Mouse (Mus musculus) testis, postnatal 10 days (tissue): Measurements from ENCODE around the gene Etl4.

Experiments used
- DNase-seq: peaks from one replicate; pipeline ENCODE4 v3.0.0; 2021; ENCODE audit warnings: low spot score

The Etl4 gene

DNA sequence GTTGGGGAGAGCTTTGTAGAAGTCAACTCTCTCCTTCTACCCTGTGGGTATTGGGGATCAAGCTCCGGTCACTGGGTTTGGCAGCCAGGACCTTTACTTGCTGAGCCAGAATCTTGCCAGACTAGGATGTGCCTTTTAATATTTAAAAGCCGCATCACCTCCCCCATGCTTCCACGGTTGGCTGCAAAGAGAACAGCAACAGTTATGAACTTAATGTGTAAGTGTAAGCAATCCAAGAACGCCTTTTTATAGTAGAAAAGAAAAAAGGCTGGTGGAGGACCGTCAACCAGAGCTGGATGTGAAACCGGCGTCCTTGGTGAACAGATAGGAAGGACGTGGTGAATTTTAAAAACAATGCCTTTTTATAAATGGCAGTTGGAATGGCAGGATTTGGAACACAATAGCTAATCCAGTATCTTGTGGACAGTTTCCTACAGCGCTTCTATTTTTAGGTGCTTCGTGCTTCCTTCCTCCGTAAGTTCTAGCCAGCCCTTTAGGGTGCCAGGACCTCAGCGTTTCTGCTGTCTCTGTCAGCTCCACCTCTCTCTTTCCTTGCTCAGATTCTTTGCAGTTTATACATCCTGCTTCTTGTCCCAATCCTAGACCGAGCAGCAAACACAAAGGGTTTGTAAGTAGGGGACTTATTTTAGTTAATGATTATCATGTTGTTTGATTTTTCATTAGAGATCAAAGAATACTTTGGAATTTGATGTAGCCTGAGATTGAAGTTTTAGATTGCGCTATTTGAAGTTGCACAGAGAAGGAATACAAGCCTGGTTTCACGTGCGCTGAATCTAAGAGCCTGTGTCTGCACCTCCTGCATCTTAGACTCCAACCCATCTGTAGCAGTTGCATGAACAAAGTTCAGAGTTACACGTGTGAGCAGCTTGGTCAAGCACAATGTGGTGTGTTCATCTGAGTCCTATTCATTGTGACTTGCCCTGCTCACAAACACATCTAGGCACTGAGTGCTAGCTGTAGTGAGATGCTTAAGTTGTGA lies 535.9 kb downstream of the Etl4 start:
- DNase-seq: no peak

DNA sequence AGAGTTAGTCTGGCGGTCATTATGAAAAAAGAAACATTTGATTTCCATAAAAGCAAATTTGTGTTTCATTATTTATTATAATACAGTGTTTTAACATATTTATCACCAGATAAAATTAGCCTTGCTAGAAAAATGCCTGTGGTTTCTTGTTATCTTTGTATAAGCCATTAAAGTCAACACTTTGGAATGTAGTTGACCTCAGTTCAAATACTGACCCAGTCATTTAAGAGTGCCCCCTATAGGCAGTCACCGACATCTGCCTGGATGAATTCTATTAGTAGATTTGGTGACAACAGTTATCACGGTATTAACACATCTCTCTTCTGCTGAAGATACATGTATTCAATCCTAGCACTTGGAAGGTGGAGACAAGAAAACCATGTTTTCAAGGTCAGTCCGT lies 536.6 kb downstream of the Etl4 start:
- DNase-seq: no peak

DNA sequence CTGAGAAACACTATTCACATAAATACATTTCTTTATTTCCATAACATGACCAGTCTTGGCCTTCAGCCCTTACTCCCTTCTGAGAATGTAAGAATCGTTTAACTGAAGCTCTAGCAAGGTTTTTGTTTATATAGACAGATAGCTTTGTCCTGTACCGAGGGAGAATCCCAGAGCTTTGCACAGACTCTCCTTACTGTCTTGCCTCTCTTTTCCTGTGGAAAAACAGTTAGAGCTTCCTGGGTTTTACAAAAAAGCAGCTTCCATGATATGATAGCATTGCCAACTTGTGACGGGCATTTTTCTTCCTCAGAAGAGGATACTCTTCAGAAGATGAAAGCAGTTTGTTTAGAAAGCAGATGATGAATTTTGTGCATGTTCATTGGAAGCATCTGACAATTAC lies 541.4 kb downstream of the Etl4 start:
- DNase-seq: no peak

DNA sequence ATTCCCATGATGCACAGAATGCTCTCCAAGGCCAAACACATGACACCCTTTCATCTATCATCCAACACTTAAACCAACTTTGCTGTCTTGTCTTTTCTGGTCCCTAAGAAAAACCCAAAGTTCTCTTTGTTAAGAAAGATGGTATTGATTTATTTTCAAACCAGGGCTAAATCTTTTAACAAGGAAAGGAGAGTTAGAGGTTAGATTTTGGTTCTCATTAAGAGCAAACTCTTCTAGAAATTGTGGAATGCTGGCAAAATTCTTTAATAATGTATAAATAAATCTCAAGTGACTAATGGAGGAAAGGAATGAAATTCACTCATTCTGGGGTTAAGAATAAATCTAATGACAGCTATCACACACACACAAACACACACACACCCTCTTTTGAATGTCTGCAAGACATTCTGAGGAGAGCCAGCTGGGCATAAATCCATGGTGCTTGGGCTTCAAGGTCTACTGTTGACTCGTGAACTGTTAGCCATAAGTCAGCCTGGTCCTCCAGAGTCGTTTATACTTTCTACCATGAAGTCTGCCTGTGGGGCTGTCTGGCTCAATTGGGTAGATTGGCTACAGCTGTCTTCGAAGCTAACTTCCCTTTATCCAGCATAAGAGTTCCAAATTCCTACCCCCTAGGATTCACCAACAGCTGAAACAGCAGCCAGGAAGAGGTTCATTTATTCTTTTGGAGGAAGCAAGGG lies 544.1 kb downstream of the Etl4 start:
- no peak for DNase-seq

DNA sequence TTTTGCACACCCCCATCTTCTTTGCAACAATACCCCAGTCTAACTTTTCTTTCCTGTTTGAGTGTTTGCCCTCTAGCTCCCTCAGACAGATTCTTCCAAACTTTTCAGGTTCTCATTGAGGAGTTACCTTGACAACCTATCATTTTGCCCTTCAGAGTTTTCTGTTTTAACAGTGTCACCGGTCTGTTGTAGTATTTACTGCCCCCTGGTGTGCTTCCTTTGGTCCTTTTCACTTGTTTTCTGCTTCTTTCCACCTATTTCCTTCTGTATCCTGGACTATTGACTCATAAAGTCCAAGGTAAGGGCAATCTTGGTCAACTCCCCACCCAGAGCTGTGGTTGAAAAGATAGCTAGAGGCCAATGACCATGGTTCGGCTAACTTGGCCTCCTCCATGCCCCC lies 569.6 kb downstream of the Etl4 start:
- no peak for DNase-seq

DNA sequence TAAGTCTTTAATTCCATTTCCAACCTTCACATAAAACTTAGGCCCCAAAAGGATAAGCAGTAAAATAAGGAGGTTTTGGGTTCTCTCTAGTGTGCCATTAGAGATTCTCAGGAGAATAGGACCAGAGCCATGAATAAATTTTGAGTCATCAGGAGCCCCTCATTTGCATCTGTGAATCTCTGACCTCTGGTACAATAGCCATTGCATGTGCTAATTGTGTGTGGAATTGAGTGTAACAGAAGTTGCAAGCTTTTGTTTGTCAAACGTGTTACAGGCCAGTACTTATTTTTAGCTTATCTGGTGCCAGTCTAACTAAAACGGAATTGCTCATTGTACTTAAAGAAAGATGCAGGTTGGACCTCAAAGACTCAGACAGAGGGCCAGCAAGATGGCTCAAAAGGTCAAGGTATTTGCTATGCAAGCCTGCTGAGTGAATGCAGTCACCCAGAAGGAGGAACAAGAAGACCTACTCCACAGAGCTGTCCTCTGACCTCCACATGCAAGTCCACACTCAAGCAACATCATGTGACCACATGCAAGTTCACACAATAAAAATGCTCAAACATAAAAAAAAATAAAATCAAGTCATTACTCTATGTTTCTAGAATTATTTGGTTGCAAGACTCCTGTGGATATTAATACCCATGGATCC lies 576.7 kb downstream of the Etl4 start:
- no peak for DNase-seq

DNA sequence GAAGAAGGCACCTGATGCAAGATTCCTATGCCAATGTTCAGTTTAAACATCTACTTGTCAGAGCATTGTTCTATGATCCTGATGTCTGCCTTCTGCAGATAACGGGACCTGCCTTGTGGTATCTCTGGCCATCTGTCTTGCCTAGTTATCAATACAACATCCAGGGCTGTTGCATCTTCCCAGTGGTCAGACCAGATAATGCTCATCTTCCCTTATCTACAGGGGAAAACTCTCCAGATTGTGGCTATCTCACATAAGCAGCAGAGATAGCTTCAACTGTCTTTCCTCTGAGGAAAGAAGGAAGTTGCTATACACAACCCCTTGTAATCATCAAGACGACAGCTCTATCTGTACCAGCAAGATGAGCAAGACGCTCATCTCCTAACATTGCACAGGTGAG lies 579.5 kb downstream of the Etl4 start:
- no peak for DNase-seq

DNA sequence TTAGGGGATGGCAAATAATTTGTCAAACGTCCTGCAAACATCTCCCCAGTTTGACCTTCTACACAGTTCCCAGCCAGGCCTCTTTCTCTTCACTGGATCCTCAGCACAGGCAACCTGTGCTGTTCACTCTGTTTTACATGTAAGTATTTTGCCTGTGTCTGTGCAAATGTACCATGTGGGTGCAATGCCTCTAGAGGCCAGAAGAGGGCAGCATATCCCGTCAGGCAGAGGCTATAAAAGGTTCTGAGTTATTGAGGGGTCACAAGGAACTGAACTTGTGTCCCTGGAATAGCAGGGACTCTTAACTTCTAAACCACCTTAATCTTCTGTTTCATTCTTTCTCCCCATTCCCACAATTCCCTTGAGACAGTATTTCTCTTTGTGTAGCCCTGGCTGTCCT lies 582.5 kb downstream of the Etl4 start:
- DNase-seq: no peak

DNA sequence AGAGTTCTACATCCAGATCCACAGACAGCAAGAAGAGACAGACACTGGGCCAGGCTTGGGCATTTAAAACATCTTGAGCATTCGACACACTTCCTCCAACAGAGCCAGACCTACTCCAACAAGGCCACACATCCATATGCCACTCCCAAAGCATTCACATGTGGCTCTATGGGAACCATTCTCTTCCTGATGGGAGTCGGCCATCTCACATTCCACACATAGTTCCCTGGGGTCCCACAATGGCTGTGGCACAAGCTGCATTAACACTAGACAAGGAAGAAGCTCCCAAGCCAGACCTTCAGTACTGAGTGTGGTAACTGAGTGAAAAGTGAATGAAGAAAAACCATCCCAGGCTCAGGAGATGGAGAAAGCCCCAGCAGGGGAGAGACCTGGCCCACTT lies 584.2 kb downstream of the Etl4 start:
- no peak for DNase-seq

DNA sequence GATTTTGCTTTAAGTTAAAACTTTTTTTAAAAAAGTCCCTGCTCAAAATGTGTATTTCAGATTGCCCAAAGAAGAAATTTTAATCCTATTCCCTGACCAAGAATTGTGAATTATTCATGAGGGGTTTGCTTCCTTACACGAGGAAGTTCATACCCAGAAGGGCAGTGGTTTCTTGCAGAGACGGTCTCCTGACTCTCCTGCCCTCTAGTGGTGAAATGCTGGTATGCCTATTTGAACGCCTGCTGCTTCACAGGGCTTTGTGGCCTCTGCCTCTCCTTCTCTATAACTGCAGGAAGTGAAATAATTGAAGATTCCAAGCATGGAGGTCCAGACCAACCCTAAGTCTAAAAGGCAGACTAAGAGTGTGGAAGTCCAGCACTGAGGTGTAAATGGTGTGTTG lies 585.1 kb downstream of the Etl4 start:
- DNase-seq: peak; percentile 70

DNA sequence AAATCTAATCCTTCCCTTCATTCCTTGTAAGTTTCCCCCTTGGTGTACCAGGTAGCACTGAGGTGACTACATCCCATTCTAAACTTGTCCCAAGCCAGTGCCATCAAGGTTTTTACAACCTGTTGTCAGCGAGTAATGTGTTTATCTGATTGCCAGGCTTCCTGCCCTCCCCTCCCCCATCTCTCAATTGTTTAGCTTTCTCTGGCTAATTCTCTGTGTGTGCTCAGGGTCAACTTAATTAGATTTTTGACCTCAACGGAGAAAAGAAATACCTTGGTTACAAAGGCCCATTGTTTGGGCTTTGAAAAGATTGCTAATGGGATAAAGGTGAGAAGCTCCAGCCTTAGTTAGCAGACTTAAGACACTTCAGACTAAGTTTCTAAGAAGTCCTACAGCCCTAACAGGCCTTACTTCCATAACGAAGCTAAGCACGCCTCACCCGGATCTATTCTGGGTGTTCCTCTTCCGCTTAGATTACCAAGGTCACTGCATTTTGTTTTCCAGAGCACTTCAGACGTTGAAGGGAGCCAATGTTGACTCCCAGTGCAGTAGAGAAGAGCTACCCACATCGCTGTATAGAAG lies 586.7 kb downstream of the Etl4 start:
- no peak for DNase-seq

DNA sequence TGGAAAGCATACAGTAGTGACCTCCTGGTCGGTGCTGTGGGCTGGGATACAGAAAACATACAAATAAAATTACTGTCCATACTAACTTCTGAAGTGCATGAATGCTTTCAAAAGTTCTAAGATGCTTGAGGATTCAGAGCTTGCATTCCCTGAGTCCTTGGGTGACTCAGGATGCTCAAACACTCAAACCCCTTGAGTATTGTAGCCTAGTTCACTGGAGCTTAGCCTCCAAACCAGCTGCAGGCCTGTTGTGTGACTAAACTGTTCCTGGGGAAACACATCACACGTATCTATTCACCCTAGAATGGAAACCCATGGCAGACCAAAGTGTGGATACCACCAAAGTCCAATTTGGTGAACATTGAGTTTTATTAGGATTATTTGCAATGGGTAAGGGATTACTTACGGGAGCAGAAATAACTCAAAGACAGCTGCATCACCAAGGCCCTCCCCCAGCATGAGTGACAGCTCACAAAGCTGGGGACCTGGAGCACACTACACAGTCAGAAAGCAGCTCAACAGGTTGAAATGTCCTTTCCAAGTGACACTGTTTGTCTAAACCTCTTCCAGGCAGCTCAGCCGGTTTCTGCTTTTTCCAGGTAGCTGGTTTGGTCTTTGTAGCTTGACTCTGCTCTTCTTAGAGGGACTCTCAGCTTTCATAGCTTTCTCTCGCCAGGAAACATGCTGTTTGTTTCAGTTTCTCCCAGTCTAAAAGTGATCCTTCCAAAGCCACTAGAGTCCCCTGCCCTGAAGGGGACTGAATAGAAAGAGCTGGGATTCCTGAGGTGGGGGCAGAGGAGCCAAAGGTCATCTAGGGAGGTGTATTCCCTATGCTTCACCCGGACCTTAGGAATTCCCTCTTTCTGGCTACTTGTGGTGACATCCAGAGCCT lies 598.5 kb downstream of the Etl4 start:
- DNase-seq: no peak

DNA sequence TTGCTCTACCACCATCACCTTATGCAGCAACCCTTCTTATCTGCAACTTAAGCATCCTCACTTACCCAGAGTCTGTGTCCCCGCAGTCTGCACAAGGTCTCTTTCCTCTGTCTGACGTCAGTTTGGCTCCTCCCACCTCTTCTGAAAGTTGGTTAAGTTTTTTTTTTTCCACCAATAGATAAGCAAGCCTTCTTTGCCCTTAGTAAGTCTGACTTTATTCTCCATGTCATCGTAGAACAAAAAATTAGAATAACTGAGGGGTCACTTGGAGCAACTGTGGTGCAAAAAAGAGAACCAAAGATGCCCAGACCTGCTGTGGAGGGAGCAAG lies 599.1 kb downstream of the Etl4 start:
- DNase-seq: no peak

DNA sequence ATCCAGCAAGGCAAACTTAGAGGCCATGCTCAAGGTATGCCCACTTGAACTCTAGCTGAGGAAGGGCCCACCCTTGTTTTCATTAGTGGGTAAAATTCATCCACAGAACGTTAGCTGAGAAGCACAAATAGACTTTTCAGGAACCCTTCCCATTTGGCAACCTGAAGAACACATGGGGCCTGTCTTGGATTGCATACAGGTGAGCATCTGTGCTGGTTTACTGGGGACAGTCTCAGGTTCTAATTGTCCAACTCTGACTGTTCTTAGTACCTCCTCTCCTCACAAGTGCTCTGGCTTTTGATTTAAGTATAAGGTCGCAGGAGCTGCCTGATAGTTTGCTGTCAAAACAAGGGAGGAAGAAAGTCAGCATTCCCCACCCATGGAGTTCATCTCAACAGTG lies 600.5 kb downstream of the Etl4 start:
- DNase-seq: no peak

DNA sequence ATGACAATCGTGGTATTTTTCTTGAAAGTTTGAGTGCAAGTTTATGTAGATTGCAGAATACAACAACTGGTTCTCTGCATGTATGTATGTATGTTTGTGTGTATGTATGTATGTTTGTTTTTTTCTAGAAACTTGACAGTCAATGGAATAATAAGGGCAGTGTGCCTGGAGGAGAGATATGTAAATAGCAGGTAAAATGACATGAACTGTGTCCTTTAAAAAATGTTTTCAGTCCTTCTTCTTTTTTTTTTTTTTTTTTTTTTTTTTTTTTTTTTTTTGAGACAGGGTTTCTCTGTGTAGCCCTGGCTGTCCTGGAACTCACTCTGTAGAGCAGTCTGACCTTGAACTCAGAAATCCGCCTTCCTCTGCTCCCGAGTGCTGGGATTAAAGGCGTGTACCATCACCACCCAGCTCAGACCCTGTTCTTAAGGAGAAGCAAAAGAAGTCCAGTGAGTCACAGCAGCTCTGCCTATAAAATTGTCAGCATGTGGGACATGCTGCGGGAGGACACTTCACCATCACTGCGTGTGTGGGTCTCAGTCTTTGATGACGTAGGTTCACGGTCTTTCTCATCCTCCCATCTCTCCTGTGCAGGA lies 606.8 kb downstream of the Etl4 start:
- DNase-seq: peak; percentile 13

DNA sequence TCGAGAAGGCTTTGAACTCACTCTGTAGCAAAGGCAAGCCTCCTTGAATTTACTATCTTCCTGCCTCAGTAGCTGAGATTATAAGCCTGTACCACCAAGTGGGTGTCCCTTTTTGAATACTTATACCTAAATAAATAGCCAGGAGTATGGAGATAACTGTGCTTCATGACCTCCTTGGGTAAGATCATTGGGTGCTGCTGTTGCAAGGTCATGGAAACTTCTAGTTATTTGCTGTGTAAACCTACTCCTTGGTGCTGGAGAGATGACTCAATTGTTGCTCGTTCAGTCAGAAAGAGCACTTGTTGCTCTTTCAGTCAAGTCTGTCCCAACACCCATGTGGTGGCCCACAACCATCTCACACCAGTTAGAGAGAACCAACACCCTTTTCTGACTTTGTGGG lies 608.3 kb downstream of the Etl4 start:
- DNase-seq: peak; percentile 17

DNA sequence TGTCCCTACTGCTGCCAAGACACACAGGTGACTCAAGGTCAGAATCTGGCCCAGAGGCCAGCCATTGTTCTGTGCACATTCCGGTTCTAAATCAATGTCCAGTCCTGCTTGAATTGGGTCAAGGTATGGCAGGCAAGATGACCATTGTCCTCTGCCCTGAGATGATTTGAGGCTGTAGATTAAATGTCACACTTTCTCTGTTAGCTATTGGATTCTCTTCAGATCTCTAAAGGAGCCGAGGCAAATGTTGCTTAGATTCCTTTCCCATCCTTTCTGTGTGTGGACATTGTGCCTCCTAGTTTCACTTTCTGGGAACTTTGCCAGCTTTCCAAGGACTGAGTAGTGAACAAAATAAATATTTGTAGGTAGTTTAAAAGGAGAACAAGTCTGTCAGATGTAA lies 608.9 kb downstream of the Etl4 start:
- peak; percentile 33 for DNase-seq

DNA sequence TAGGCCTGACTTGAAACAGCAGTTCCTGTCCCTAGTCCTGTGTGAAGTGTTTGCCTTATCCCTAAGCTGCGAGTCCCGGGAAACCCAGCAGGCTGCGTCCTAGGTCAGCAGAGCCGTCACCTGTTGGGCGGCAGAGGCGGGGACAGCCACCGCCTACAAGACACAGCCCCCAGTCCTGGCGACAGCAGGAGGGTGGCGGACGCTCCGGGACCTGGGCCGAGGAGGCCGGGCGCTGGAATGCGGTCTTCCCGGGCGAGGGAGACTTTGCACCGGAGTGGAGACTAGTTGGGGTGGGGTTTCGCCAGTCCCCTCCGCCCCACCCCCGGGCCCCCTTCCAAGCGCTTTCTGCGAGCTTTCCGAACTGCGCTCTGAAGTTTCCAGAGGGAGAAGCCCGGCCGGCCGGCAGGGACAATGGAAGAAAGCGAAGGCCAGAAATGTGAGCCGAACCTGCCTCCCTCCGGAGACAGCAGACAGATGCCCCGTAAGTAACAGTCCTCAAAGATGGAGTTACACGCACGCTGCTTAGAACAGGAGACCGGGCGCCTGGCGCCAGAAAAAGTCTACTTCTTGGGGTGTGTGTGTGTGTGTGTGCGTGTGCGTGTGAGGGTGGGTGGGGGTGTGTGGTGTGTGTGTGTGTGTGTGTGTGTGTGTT lies 610.0 kb downstream of the Etl4 start:
- DNase-seq: peak; percentile 77

DNA sequence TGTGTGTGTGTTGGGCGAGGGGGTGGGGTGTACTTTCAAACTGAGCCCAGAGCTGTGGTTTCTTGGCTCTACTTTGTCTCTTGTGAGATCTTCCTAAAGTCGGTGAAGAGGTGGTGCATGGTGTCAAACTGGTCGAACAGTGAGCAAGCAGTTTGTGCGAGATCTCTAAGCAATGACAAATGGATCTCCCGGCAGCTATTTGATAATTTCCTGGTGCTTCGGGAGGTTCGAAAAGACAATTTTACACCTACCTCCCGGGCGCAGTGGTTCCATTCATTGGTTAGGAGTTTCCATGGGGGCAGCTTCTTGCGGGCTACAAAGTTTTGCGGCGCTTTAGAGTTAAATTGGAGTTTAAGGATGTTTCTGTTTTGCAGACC lies 610.5 kb downstream of the Etl4 start:
- DNase-seq: no peak
